In genomic region chr9:9207251-9207650, GRCm38 (mm10) we compare ENCODE assay signal across 22 mouse cellular contexts.
"Had no signal": no experiment of that assay in that cellular context is flagged by ENCODE, and none has a peak within 500 bp of the region (broad histone marks: within the 10 kb centered on the region; RNA-seq: fewer than 3 reads in every experiment).

No protein-coding gene starts in this region.

- H3K4me3 ChIP-seq: left cerebral cortex, adult 2 months; limb, embryonic 12.5 days; limb, embryonic 15.5 days; lung, embryonic 15.5 days; megakaryocyte, embryonic 14.5 days; midbrain, embryonic 10.5 days; midbrain, embryonic 13.5 days; myocyte; neural tube, embryonic 13.5 days; stomach, embryonic 15.5 days had no signal

- H3K36me3 ChIP-seq: limb, embryonic 12.5 days; limb, embryonic 15.5 days; lung, embryonic 15.5 days; midbrain, embryonic 10.5 days; midbrain, embryonic 13.5 days; neural tube, embryonic 13.5 days; stomach, embryonic 15.5 days had no signal

- H3K27ac ChIP-seq: left cerebral cortex, adult 2 months; limb, embryonic 12.5 days; limb, embryonic 15.5 days; liver, embryonic 14.5 days; lung, embryonic 15.5 days; midbrain, embryonic 10.5 days; midbrain, embryonic 13.5 days; neural tube, embryonic 13.5 days; stomach, embryonic 15.5 days had no signal

- H3K9me3 ChIP-seq: limb, embryonic 12.5 days; limb, embryonic 15.5 days; lung, embryonic 15.5 days; megakaryocyte, embryonic 14.5 days; midbrain, embryonic 10.5 days; midbrain, embryonic 13.5 days; neural tube, embryonic 13.5 days; stomach, embryonic 15.5 days had no signal

- DNase-seq: kidney, adult 8-10 months; kidney, postnatal 14 days; kidney, postnatal 4 days; layer of hippocampus, postnatal 36 days; lung, adult 18-20 months; lung, postnatal 10 days; lung, postnatal 36 days; spleen, adult 18-20 months; thymus, postnatal 25 days had no signal

- H3K4me1 ChIP-seq: limb, embryonic 12.5 days; limb, embryonic 15.5 days; lung, embryonic 15.5 days; megakaryocyte, embryonic 14.5 days; midbrain, embryonic 10.5 days; midbrain, embryonic 13.5 days; neural tube, embryonic 13.5 days; stomach, embryonic 15.5 days had no signal

- H3K9ac ChIP-seq: limb, embryonic 12.5 days; limb, embryonic 15.5 days; liver, embryonic 14.5 days; lung, embryonic 15.5 days; midbrain, embryonic 13.5 days; neural tube, embryonic 13.5 days; stomach, embryonic 15.5 days had no signal

- H3K4me2 ChIP-seq: limb, embryonic 12.5 days; limb, embryonic 15.5 days; liver, embryonic 11.5 days; lung, embryonic 15.5 days; midbrain, embryonic 13.5 days; neural tube, embryonic 13.5 days; stomach, embryonic 15.5 days had no signal

- ATAC-seq: midbrain, embryonic 13.5 days; midbrain, embryonic 16.5 days had no signal

- H3K27me3 ChIP-seq: limb, embryonic 12.5 days; limb, embryonic 15.5 days; lung, embryonic 15.5 days; megakaryocyte, embryonic 14.5 days; midbrain, embryonic 13.5 days; neural tube, embryonic 13.5 days; stomach, embryonic 15.5 days had no signal
